Mouse (Mus musculus) thymus, adult 2 months (tissue): ENCODE measurements around the gene Stat3.

Experiments used
- CTCF ChIP-seq: fragments of 200-500 bp; IDR thresholded peaks from 2 replicates; pipeline ENCODE4 v1.5.1; 2012; ENCODE audit warnings: mild to moderate bottlenecking, control low read depth, low read length, moderate library complexity, borderline replicate concordance; ENCODE audit not compliant: control insufficient read depth, poor library complexity, insufficient read depth; ENCODE audit errors: extremely low read depth
- POLR2A ChIP-seq: fragments of 200-500 bp; IDR thresholded peaks from 2 replicates; pipeline ENCODE4 v1.6.1; 2012; ENCODE audit warnings: mild to moderate bottlenecking, low read length, control low read depth, moderate library complexity; ENCODE audit not compliant: control insufficient read depth, poor library complexity, insufficient read depth; ENCODE audit errors: extremely low read depth

GRCm38 (mm10) chr11:100906885-100907284 lies 32.5 kb downstream of the Stat3 start:
- no peak for TF ChIP-seq POLR2A
- no peak for TF ChIP-seq CTCF
